Mouse (Mus musculus) embryonic facial prominence, embryonic 11.5 days (tissue): ENCODE results near the gene Babam2. TPM values are rescaled to one million over a fixed set of nuclear protein-coding genes. Genes with fewer than 3 reads are reported as not detected.

Experiments used
- ATAC-seq: fragments of 200-750 bp; cut with Nextera tagmentation; replicated peaks from 2 replicates; pipeline ENCODE4 v1.8.0; 2017; ENCODE audit warnings: low read depth; ENCODE audit not compliant: insufficient number of reproducible peaks, low FRiP score, low TSS enrichment
- DNase-seq: peaks from one replicate; pipeline ENCODE4 v3.0.0-alpha.2; 2015; ENCODE audit warnings: low spot score
- H3K27ac ChIP-seq: fragments of 300-500 bp; sonication (generic); replicated peaks from 2 replicates; pipeline ENCODE4 v1.5.1; 2014; ENCODE audit warnings: mild to moderate bottlenecking, low read depth, low read length, control low read depth
- H3K27me3 ChIP-seq: fragments of 300-500 bp; sonication (generic); 2 replicates; pipeline ENCODE4 v1.6.1; 2014; ENCODE audit warnings: mild to moderate bottlenecking, low read length, moderate library complexity, mixed read lengths; ENCODE audit not compliant: control insufficient read depth, insufficient read depth
- H3K36me3 ChIP-seq: fragments of 300-500 bp; sonication (generic); replicated peaks from 2 replicates; pipeline ENCODE4 v1.6.1; 2014; ENCODE audit warnings: low read depth, mild to moderate bottlenecking, low read length, moderate library complexity, mixed read lengths; ENCODE audit not compliant: control insufficient read depth, insufficient read depth
- H3K4me1 ChIP-seq: fragments of 300-500 bp; sonication (generic); 2 replicates; pipeline ENCODE4 v1.6.1; 2014; ENCODE audit warnings: low read length, mixed read lengths; ENCODE audit not compliant: control insufficient read depth, insufficient read depth
- H3K4me2 ChIP-seq: fragments of 300-500 bp; sonication (generic); 2 replicates; pipeline ENCODE4 v1.6.1; 2014; ENCODE audit warnings: low read depth, mild to moderate bottlenecking, control low read depth, low read length, moderate library complexity
- H3K4me3 ChIP-seq: fragments of 300-500 bp; sonication (generic); 2 replicates; pipeline ENCODE4 v1.5.1; 2014; ENCODE audit warnings: low read depth, low read length, control low read depth
- H3K9ac ChIP-seq: fragments of 300-500 bp; sonication (generic); replicated peaks from 2 replicates; pipeline ENCODE4 v1.6.1; 2014; ENCODE audit warnings: mild to moderate bottlenecking, control low read depth, low read length
- H3K9me3 ChIP-seq: fragments of 300-500 bp; sonication (generic); replicated peaks from 2 replicates; pipeline ENCODE4 v1.6.1; 2016; ENCODE audit warnings: mild to moderate bottlenecking, low read length, inconsistent platforms, mixed read lengths; ENCODE audit not compliant: control insufficient read depth
- WGBS: fragments of 180-500 bp; shearing (Covaris S2); extraction: QIAGEN DNeasy Blood & Tissue Kit; methylation state at CpG from one replicate; pipeline ENCODE4 v1.1.7; 2014; 5-methylcytosine and 5-hydroxymethylcytosine counted together
- polyA plus RNA-seq: library from polyadenylated mRNA; unstranded; fragments of >200 nt; fragmentation: Nextera tagmentation; extraction: Ambion mirVana; gene quantifications from 2 replicates; pipeline ENCODE4 v1.2.1, GENCODE M21; 2014

Gene Babam2
- polyA plus RNA-seq, 1 experiment from 2014 or later = 38.8 TPM

DNA sequence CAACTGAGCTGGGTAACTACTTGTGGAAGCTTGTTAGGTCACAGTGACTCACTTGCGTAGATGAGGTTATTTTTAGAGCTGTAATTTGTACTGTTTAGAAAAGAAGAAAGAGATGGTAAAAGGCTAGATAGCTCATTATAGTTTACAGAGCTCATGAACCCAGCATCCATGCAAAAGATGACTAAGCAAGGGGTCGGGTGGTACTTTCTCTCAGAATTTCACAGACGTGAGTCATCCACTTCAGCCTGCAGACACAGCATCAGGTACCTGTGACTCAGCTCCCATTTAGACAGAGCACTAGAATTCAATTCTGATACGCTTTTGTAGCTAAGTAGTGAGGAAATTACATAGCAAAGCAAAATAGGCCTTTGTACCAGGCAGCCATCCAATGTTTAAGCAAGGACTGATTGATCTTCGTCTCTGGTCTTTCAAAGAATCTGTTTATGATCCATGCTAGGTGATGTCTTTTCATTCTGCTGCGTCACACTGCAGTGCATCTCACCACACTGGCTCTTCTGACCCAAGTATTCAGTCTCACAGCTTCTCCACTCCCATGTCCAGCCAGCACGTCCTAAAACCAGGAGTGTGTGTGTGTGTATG, 338.3 kb downstream of the Babam2 start:
- Histone ChIP-seq H3K9me3 (no peaks in the 10 kb centered on the region), H3K27me3 (no peaks in the 10 kb centered on the region), H3K9ac (no peak overlapping the region), H3K4me3 (no peak overlapping the region), H3K36me3 (no peaks in the 10 kb centered on the region), H3K27ac (no peak overlapping the region), H3K4me2 (no peak overlapping the region), H3K4me1 (no peaks in the 10 kb centered on the region)
- ATAC-seq = no peak
- 80% methylated on average over 7 of the region's 7 CpGs for WGBS
- no peak for DNase-seq

DNA sequence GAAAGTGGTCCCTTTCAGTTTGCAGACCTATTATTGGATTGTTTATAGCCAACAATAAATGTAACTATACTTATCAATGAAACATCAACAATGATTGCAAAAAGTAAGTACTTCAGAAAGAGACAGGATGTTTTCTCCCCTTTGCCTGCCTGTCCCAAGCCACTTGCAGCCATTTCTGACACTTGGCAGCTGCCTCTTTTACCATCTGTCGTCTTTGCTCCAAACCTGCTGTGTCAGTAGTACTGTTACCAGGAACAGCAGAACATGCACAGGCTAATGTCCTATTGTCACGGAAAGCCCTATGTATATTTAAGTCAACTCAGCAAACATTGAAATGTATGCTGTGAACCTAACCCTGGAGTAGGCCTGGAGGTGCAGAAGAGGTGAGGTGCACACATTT, 339.4 kb downstream of the Babam2 start:
- H3K27me3 ChIP-seq = no peaks in the 10 kb centered on the region
- ATAC-seq (no peak), DNase-seq (no peak)
- no peak overlapping the region for H3K4me3 ChIP-seq
- no peak overlapping the region for H3K9ac ChIP-seq
- H3K27ac ChIP-seq = no peak overlapping the region
- H3K4me1 ChIP-seq = no peaks in the 10 kb centered on the region
- no peaks in the 10 kb centered on the region for H3K36me3 ChIP-seq
- H3K4me2 ChIP-seq = no peak overlapping the region
- no peaks in the 10 kb centered on the region for H3K9me3 ChIP-seq
- WGBS = 77% methylated on average over 2 of the region's 2 CpGs

DNA sequence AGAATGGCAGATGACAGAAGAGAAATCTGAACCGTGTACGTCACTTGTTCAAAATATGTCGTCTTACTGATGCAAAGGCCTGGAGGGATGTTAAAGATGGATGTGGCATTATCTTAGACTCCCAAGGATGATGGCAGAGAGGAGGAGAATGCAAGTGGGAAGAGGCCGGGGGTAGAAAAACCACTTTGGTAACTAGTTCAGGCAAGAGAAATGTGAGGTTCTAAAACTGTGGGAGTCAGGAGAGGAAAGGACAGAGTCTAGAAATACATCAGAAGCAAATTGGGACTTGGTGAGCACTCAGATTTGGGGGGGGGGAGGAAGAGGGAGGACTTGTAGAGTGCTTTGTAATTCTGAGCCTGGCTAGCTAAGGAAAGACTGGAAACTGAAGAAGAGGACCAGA, 340.1 kb downstream of the Babam2 start:
- no peaks in the 10 kb centered on the region for H3K36me3 ChIP-seq
- no peak overlapping the region for H3K4me3 ChIP-seq
- no peak for ATAC-seq
- no peak overlapping the region for H3K27ac ChIP-seq
- H3K27me3 ChIP-seq = no peaks in the 10 kb centered on the region
- 94% methylated on average over 4 of the region's 4 CpGs for WGBS
- no peak overlapping the region for H3K9ac ChIP-seq
- no peak overlapping the region for H3K4me2 ChIP-seq
- H3K9me3 ChIP-seq = no peaks in the 10 kb centered on the region
- no peak for DNase-seq
- no peaks in the 10 kb centered on the region for H3K4me1 ChIP-seq

DNA sequence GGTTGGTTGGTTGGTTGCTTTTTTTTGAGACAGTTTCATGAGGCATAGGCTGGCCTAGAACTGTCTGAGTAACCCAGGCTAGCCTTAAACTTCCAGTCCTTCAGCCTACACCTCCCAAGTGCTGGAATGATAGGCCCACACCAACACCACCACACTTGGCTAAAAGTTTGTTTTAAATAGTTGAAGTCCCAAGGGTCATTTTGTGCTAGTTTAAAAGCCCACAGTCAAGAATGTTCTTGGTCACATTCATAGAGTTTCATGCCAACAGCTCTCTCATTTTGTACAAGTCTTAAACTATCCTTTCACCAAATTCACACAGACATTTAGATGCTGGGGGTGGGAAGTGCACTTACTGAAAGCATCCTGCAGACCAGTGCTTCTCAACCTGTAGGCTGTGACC, 341.5 kb downstream of the Babam2 start:
- no peak overlapping the region for H3K4me2 ChIP-seq
- DNase-seq (no peak), ATAC-seq (no peak)
- H3K4me1 ChIP-seq = no peaks in the 10 kb centered on the region
- no peak overlapping the region for H3K27ac ChIP-seq
- no peaks in the 10 kb centered on the region for H3K36me3 ChIP-seq
- H3K4me3 ChIP-seq = no peak overlapping the region
- no peaks in the 10 kb centered on the region for H3K9me3 ChIP-seq
- no peaks in the 10 kb centered on the region for H3K27me3 ChIP-seq
- no peak overlapping the region for H3K9ac ChIP-seq

DNA sequence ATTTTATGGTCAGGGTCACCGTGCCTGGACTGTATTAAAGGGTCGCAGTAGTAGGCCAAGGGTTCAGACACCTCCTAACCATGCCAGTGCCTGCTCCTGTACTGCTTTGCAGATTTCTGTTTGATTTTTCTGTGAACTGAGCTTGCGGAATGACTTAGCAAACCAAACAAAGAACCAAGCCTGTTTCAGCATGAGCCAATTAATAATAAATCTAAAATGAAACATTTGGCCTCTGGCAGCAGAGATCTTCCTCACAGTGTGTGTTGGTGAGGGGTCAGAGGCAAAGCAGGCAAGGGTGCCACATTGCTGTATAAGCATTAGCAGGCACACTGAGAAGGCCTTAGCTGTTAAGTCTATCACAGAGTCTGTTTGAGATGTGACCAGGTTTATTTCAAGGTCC, 342.0 kb downstream of the Babam2 start:
- WGBS = 85% methylated on average over 3 of the region's 3 CpGs
- no peak for ATAC-seq

DNA sequence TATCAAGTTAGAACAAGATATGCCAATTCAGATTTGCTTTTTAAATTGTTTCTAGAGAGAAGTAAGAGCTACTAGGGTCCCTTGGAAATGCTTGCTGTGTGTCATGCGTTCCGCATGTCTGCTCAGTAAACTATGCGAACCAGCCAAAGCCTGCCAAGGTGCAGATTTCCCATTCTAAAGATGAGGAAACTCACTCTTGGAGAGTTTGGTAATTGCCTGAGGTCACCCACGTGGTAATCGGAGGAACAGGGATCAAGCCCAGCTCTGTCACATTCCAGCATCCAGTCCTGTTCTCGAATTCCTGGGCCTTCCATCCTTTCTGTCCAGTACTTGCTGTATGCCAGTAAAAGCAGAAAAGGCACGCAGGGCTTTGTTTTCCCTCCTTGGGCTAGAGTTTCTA, 345.7 kb downstream of the Babam2 start:
- no peaks in the 10 kb centered on the region for H3K9me3 ChIP-seq
- ATAC-seq = no peak
- no peak overlapping the region for H3K9ac ChIP-seq
- H3K4me2 ChIP-seq = no peak overlapping the region
- H3K27ac ChIP-seq = no peak overlapping the region
- 70% methylated on average over 7 of the region's 7 CpGs for WGBS
- no peaks in the 10 kb centered on the region for H3K4me1 ChIP-seq
- no peak for DNase-seq
- H3K4me3 ChIP-seq = no peak overlapping the region
- no peaks in the 10 kb centered on the region for H3K27me3 ChIP-seq
- no peaks in the 10 kb centered on the region for H3K36me3 ChIP-seq

More for the DNA sequence above, 342.0 kb downstream of the Babam2 start:
- Histone ChIP-seq H3K27ac (no peak overlapping the region), H3K27me3 (no peaks in the 10 kb centered on the region), H3K4me1 (no peaks in the 10 kb centered on the region), H3K4me3 (no peak overlapping the region), H3K4me2 (no peak overlapping the region), H3K36me3 (no peaks in the 10 kb centered on the region), H3K9ac (no peak overlapping the region), H3K9me3 (no peaks in the 10 kb centered on the region)
- no peak for DNase-seq

DNA sequence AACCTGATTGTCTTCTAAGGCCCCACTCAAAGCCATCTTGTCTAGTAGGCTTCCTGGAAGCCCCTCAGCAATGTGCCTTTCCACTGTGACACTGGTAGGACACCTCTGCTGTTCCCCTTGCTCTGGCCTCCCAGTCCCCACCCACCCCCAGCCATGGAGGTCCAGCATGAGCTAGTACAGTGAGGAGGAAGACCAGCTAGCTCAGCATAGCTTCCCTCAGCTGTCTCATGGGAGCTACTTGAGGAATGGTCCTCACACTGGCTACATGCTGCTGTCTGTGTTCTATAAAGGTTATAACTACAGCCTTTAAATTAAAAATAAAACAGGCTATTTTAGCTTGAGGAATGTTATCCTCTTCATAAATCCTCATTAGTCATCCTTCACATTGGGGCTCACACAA, 346.5 kb downstream of the Babam2 start:
- no peaks in the 10 kb centered on the region for H3K4me1 ChIP-seq
- H3K9me3 ChIP-seq = no peaks in the 10 kb centered on the region
- ATAC-seq (no peak), DNase-seq (no peak)
- H3K36me3 ChIP-seq = no peaks in the 10 kb centered on the region
- no peak overlapping the region for H3K9ac ChIP-seq
- no peaks in the 10 kb centered on the region for H3K27me3 ChIP-seq
- no peak overlapping the region for H3K27ac ChIP-seq
- H3K4me3 ChIP-seq = no peak overlapping the region
- H3K4me2 ChIP-seq = no peak overlapping the region

DNA sequence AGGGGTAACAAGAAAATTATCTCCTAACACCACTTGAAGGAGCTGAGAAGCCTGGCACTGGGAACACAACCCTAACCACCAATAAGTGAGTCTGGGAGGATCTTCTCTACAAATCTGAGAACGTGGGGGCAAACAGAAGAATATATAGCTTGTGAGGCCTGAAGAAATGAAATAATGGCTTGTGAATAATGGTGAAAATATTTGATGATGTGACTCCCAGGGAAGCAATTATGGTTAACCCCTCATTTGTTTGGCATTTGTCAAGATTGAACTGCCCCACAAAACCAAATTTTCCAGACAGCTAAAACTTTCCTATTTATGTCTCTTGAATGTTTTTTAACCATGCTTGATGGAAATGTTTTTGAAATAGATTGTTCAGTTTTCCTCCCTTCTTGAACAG, 354.4 kb downstream of the Babam2 start:
- H3K27me3 ChIP-seq = no peaks in the 10 kb centered on the region
- 75% methylated on average over 1 of the region's 1 CpGs for WGBS
- no peaks in the 10 kb centered on the region for H3K4me1 ChIP-seq
- H3K9me3 ChIP-seq = no peaks in the 10 kb centered on the region
- H3K4me3 ChIP-seq = no peak overlapping the region
- ATAC-seq = no peak
- no peak overlapping the region for H3K27ac ChIP-seq
- H3K4me2 ChIP-seq = no peak overlapping the region
- no peak overlapping the region for H3K9ac ChIP-seq
- DNase-seq = no peak
- H3K36me3 ChIP-seq = no peaks in the 10 kb centered on the region
